Mouse (Mus musculus) liver, embryonic 14.5 days (tissue): ENCODE results near the gene Tpst2. TPM values are rescaled to one million over a fixed set of nuclear protein-coding genes. Genes with fewer than 3 reads are reported as not detected.

ENCODE experiments used
- ATAC-seq: fragments of 200-750 bp; cut with Nextera tagmentation; 2 replicates; pipeline ENCODE4 v1.8.0; 2017; ENCODE audit warnings: moderate number of reproducible peaks, mild to moderate bottlenecking, moderate library complexity; ENCODE audit not compliant: insufficient read depth
- DNase-seq, 3 experiments: peaks; one replicate each; pipeline ENCODE4 v3.0.0-alpha.2; 2012 to 2013; ENCODE audit warnings: low read depth in 3 of 3, low spot score in 3 of 3
- H3K27ac ChIP-seq: fragments of 300-500 bp; sonication (generic); 2 replicates; pipeline ENCODE4 v1.5.1; 2014; ENCODE audit warnings: moderate library complexity, mild to moderate bottlenecking, control low read depth, inconsistent platforms
- H3K27me3 ChIP-seq: fragments of 300-500 bp; sonication (generic); 2 replicates; pipeline ENCODE4 v1.6.1; 2014; ENCODE audit warnings: mild to moderate bottlenecking, low read length, moderate library complexity; ENCODE audit not compliant: control insufficient read depth, insufficient read depth
- H3K36me3 ChIP-seq: fragments of 300-500 bp; sonication (generic); replicated peaks from 2 replicates; pipeline ENCODE4 v1.6.1; 2014; ENCODE audit warnings: low read depth; ENCODE audit not compliant: control insufficient read depth, insufficient read depth
- H3K4me1 ChIP-seq, 2 experiments: fragments of 200-500 bp in 1 of 2; fragments of 300-500 bp in 1 of 2; sonication (generic) in 1 of 2; replicated peaks; 2 replicates each; pipeline ENCODE4 v1.6.1; 2012 to 2014; ENCODE audit warnings: antibody characterized with exemption in 1 of 2, inconsistent platforms in 1 of 2, low read length in 1 of 2; ENCODE audit not compliant: control insufficient read depth in 2 of 2, insufficient read depth in 2 of 2
- H3K4me2 ChIP-seq: fragments of 300-500 bp; sonication (generic); 2 replicates; pipeline ENCODE4 v1.6.1; 2014; ENCODE audit warnings: low read depth, mild to moderate bottlenecking, control low read depth, moderate library complexity
- H3K4me3 ChIP-seq, 2 experiments: fragments of 200-500 bp in 1 of 2; fragments of 300-500 bp in 1 of 2; sonication (generic) in 1 of 2; 2 replicates each; pipeline ENCODE4 v1.5.1; 2012 to 2014; ENCODE audit warnings: low read depth in 2 of 2, low read length in 2 of 2, mild to moderate bottlenecking in 2 of 2, control low read depth in 1 of 2, inconsistent platforms in 1 of 2, moderate library complexity in 1 of 2; ENCODE audit not compliant: insufficient read depth in 1 of 2
- H3K9ac ChIP-seq: fragments of 300-500 bp; sonication (generic); replicated peaks from 2 replicates; pipeline ENCODE4 v1.6.1; 2014; ENCODE audit warnings: mild to moderate bottlenecking, control low read depth, moderate library complexity
- H3K9me3 ChIP-seq: fragments of 300-500 bp; sonication (generic); 2 replicates; pipeline ENCODE4 v1.6.1; 2016; ENCODE audit warnings: low read length, mixed read lengths; ENCODE audit not compliant: control insufficient read depth
- CTCF ChIP-seq: IDR thresholded peaks from 2 replicates; pipeline ENCODE4 v1.5.1; 2016; ENCODE audit warnings: antibody characterized with exemption, low read depth, control low read depth
- EP300 ChIP-seq: IDR thresholded peaks from 2 replicates; pipeline ENCODE4 v1.6.1; 2016; ENCODE audit warnings: antibody characterized with exemption, low read depth
- WGBS: fragments of 180-500 bp; shearing (Covaris S2); extraction: QIAGEN DNeasy Blood & Tissue Kit; methylation state at CpG from one replicate; pipeline ENCODE4 v1.1.7; 2014; ENCODE audit not compliant: insufficient replicate concordance; 5-methylcytosine and 5-hydroxymethylcytosine counted together
- polyA plus RNA-seq, 2 experiments: library from polyadenylated mRNA; depleted of rRNA in 1 of 2; stranded (reverse) in 1 of 2; unstranded in 1 of 2; fragments of >200 nt; fragmentation: Nextera tagmentation in 1 of 2; extraction: Ambion mirVana in 1 of 2; gene quantifications; 2 replicates each; pipeline versions ENCODE4 v1.2.1 to v1.2.3; 2012 to 2014

Tpst2 gene
- polyA plus RNA-seq, 2 experiments = 17.2 to 30.9 TPM

DNA sequence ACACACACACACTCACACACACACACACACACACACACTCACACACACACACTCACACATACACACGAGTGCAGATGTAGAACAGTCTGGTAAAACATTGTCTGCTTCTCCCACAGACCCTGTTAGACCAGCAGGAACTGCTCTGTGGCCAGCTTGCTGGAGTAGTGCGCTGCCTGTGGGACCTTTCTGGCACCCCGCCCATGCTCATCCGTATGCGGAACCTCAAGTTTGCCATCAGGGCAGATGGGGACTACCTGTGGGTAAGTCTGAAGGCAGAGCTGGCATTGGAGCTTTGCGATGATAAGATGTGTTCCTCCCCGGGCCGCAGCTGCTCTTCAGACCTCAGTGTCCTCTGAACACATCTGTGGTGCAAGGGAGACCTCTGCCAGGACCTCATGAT, 72.7 kb downstream of the Tpst2 start:
- WGBS = 80% methylated on average over 8 of the region's 8 CpGs
- Histone ChIP-seq H3K4me3 (no peak overlapping the region), H3K27ac (no peak overlapping the region), H3K4me2 (no peak overlapping the region), H3K4me1 (peaks cover 0 to 15% of the 10 kb centered on the region in 2 experiments; a peak in 2 of 4 replicates), H3K9ac (no peak overlapping the region), H3K27me3 (no peaks in the 10 kb centered on the region), H3K9me3 (no peaks in the 10 kb centered on the region), H3K36me3 (no peaks in the 10 kb centered on the region; the same call in 1 of the 2 replicates)
- ATAC-seq (no peak), DNase-seq (no peak)
- no peak for TF ChIP-seq CTCF
- no peak for TF ChIP-seq EP300

DNA sequence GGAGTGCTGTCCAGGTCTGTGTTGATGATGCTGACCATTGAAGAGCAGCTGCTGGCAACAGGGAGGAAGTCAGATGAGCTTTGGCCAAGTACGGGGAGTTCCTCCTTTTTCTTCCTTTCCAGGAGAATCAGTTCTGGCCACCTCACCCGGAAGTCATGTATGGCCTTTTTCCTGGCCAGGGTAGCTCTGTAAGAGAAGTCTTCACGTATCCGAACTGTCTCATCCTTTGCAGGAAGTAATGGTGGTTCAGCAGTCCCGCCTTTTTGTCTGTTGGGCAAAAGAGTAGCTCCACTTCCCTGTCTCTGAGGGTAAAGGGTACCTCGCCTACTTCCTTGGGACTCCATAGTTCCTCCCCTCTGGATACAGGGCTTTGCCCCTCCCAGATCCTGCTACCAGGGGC, 79.0 kb downstream of the Tpst2 start:
- H3K27me3 ChIP-seq = no peaks in the 10 kb centered on the region
- DNase-seq (no peak), ATAC-seq (no peak)
- H3K4me1 ChIP-seq = peaks cover 15 to 29% of the 10 kb centered on the region in 2 experiments
- TF ChIP-seq CTCF (no peak), EP300 (no peak)
- H3K36me3 ChIP-seq = no peaks in the 10 kb centered on the region; the same call in 1 of the 2 replicates
- H3K9ac ChIP-seq = no peak overlapping the region
- H3K27ac ChIP-seq = no peak overlapping the region
- H3K4me2 ChIP-seq = no peak overlapping the region
- H3K9me3 ChIP-seq = no peaks in the 10 kb centered on the region
- H3K4me3 ChIP-seq = no peak overlapping the region
- WGBS = 46% methylated on average over 6 of the region's 6 CpGs

DNA sequence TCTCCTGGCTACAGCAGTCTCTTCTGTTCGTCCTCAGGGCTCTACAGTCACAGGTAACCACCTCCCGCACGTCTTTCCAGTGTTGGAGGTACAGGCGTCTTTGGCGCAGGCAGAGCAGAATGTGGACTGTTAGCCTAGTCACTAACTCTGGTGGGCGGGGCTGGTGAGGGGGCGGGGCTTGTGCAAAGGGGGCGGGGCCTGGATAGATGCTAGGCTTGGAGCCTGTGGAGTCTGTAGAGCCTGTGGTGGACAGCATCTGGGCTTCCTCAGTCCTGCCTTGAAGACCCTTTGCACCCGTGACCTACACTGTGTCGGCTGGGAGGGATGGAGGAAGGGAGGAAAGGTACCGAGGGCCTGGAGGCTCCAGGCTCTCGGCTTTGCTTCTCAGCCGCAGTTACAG, 79.4 kb downstream of the Tpst2 start, which contains the start of gene Gm6583:
TSS of gene Gm6583 (minus strand) at position 124 of the 400 bp plus-strand sequence.
- WGBS = 48% methylated on average over 13 of the region's 13 CpGs
- Histone ChIP-seq H3K27ac (no peak within 1 kb of the TSS), H3K4me2 (no peak within 1 kb of the TSS), H3K27me3 (no peaks in the 10 kb centered on the region), H3K4me3 (no peak within 1 kb of the TSS), H3K4me1 (peaks cover 15 to 30% of the 10 kb centered on the region in 2 experiments), H3K36me3 (no peaks in the 10 kb centered on the region), H3K9me3 (no peaks in the 10 kb centered on the region), H3K9ac (no peak within 1 kb of the TSS)
- DNase-seq (no peak), ATAC-seq (peak; percentile 39; the same call in 1 of the 2 replicates)
- TF ChIP-seq EP300 (no peak), CTCF (no peak)

DNA sequence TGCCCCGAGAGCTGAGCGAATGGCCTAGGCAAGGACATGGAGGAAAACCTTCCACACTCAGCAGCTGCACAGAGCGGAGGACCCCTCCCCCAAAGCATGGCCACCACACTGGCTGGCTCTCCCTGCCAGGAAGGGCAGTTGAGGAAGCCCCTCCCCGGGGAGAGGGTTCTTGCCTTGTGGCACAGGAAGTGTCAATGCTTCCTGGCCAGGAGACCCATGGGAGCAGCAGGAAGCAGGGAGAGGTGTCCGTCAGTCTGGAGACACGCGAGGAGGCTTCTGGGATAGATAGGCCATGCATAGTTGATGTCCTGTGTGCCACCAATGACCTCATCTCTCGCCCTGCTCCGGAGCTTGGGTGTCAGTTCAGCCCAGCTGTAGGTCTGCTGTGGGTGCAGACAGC, 79.8 kb downstream of the Tpst2 start:
- TF ChIP-seq EP300 (no peak), CTCF (no peak)
- Histone ChIP-seq H3K4me2 (no peak overlapping the region), H3K27ac (no peak overlapping the region), H3K4me3 (no peak overlapping the region), H3K4me1 (peaks cover 15 to 30% of the 10 kb centered on the region in 2 experiments), H3K9me3 (no peaks in the 10 kb centered on the region), H3K36me3 (no peaks in the 10 kb centered on the region), H3K27me3 (no peaks in the 10 kb centered on the region), H3K9ac (no peak overlapping the region)
- DNase-seq (no peak), ATAC-seq (no peak)
- 76% methylated on average over 9 of the region's 9 CpGs for WGBS

DNA sequence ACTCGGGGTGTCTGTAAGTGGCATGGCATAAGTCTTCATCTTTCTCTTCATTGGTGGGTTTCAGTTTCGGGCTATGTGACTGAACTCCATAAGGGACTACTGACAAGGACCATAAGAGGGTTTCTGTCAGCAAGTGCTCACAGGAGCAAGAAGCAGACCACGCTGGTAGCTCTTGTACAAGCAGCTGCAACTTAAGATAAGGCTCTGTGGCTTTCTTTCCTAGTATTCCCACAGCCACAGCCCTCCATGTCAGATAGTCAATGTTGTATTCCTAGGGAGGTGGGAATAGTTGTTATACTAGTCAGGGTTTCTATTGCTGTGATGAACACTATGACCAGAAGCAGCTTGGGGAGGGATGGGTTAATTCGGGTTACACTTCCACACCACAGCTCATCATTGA, 83.0 kb downstream of the Tpst2 start:
- DNase-seq (peak; percentile 53 to 63 (median 57)), ATAC-seq (peak; percentile 86)
- Histone ChIP-seq H3K4me1 (peaks cover 15 to 30% of the 10 kb centered on the region in 2 experiments), H3K4me3 (peak overlapping the region in 1 of 2 experiments; percentile 20; a peak in 2 of 4 replicates), H3K27ac (peak overlapping the region; percentile 57), H3K4me2 (peak overlapping the region; percentile 59), H3K27me3 (no peaks in the 10 kb centered on the region), H3K9ac (peak overlapping the region; percentile 40), H3K9me3 (no peaks in the 10 kb centered on the region), H3K36me3 (no peaks in the 10 kb centered on the region; the same call in 1 of the 2 replicates)
- TF ChIP-seq CTCF (no peak), EP300 (peak; percentile 85)
- WGBS = 16% methylated on average over 4 of the region's 4 CpGs
